Mouse (Mus musculus): ENCODE measurements at regions not wholly inside any gene's neighbourhood (a gene's known extent, or its start where the extent isn't known, plus 50 kb on each side); places are given as distances from the start of the nearest gene placed in this dataset.

GRCm38 (mm10) chr17:45871666-45872653, 138.3 kb upstream of the 1600014C23Rik start:
- peak; percentile 10; the same call in 1 of the 2 replicates for ATAC-seq (ENCODE audit: low FRiP score, low read depth)
- peaks cover 45% of the 10 kb centered on the region for H3K4me1 ChIP-seq
- H3K36me3 ChIP-seq: no peaks in the 10 kb centered on the region
- no peak overlapping the region for H3K9ac ChIP-seq (replicated peaks)
- H3K4me3 ChIP-seq: no peak overlapping the region
- 41% methylated on average over 22 of the region's 22 CpGs for WGBS
- no peaks in the 10 kb centered on the region for H3K9me3 ChIP-seq
- H3K27ac ChIP-seq (replicated peaks): peak overlapping the region; percentile 70
- H3K27me3 ChIP-seq: peaks cover 19% of the 10 kb centered on the region
- peak overlapping the region; percentile 27 for H3K4me2 ChIP-seq (replicated peaks)

GRCm38 (mm10) chr17:45871067-45871466, 137.4 kb upstream of the 1600014C23Rik start:
- no peak for ATAC-seq (ENCODE audit: low FRiP score, low read depth)
- H3K36me3 ChIP-seq: no peaks in the 10 kb centered on the region
- peaks cover 15% of the 10 kb centered on the region for H3K27me3 ChIP-seq
- 89% methylated on average over 9 of the region's 9 CpGs for WGBS
- H3K27ac ChIP-seq (replicated peaks): no peak overlapping the region
- H3K4me3 ChIP-seq: no peak overlapping the region
- no peaks in the 10 kb centered on the region for H3K9me3 ChIP-seq
- H3K4me2 ChIP-seq (replicated peaks): no peak overlapping the region
- H3K4me1 ChIP-seq: peaks cover 50% of the 10 kb centered on the region
- no peak overlapping the region for H3K9ac ChIP-seq (replicated peaks)

DNA sequence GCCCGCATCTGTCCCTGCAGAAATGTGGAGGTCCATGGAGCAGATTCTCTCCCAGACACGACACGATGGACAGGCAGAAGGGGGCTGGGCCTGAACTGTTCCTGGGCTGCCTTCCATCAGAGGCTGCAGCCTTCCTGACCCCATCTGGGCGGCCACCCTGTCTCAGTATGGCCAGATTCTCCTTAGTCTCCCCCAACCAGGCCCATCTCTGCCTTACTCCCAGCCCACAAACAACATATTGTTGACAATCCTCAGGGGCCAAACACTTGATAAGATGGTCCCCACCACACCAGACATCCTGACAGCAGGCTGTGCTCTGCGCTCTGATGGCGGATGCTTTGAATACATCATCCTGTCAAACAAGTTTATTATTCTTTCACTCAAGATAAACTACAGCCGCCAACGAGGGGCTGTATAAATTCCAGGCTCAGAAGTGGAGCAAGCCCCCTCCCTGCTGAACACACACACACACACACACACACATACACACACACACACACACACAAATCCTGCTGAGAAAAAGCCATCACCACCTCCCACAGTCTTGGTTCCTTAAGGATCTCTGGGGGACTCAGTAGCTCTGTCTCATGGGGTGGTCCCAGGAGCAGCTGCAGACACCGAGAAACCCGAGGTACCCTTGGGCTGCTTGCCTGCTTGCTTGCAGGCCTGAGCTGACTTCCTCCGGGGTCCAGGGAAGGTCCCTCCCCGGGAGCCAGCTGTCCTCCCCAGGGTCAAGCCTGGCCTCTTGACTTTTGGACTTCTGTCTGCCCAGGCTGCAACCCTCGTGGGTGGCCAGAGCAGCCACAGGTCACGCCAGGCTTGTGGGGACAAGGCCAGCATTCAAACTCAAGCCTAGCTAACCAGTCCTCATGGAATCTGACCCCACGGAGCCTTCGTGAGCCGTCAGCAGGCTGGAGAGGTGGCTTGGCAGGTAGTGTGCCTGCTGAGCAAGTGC, 135.6 kb upstream of the 1600014C23Rik start:
- H3K36me3 ChIP-seq: no peaks in the 10 kb centered on the region
- H3K4me1 ChIP-seq: peaks cover 51% of the 10 kb centered on the region
- ATAC-seq (ENCODE audit: low FRiP score, low read depth): no peak
- H3K4me3 ChIP-seq: no peak overlapping the region
- H3K27ac ChIP-seq (replicated peaks): no peak overlapping the region
- H3K4me2 ChIP-seq (replicated peaks): no peak overlapping the region
- no peaks in the 10 kb centered on the region for H3K9me3 ChIP-seq
- H3K27me3 ChIP-seq: peaks cover 15% of the 10 kb centered on the region
- H3K9ac ChIP-seq (replicated peaks): no peak overlapping the region
- WGBS: 60% methylated on average over 17 of the region's 17 CpGs

- no peaks in the 10 kb centered on the region for H3K36me3 ChIP-seq
- no peak overlapping the region for H3K9ac ChIP-seq (replicated peaks)
- peaks cover 45% of the 10 kb centered on the region for H3K4me1 ChIP-seq
Measured at GRCm38 (mm10) chr17:45868539-45868938, 134.9 kb upstream of the 1600014C23Rik start.

DNA sequence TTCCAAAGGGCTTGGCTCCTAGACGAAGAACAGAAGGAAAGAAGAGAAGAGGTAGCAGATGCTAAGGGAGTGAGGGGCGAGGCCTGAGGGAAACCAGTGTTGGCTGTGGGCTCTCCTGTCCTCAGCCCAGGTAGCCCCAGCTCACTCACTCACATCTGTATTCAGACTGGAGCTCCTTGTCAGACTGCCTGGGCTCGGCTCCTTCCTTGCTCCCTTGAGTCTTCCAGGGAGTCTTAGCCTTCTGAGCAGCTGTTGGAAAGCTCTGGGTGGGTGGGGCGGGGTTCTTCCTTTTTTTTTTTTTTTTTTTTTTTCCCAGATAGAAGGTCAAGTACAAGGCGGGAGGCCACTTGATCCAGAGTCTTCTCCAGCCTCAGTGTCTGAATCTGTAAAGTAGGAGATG, 134.1 kb upstream of the 1600014C23Rik start:
- WGBS: 83% methylated on average over 5 of the region's 5 CpGs
- Histone ChIP-seq H3K27me3 (peaks cover 15% of the 10 kb centered on the region), H3K27ac (replicated peaks) (no peak overlapping the region), H3K4me3 (no peak overlapping the region), H3K36me3 (no peaks in the 10 kb centered on the region), H3K4me1 (peaks cover 37% of the 10 kb centered on the region), H3K4me2 (replicated peaks) (no peak overlapping the region), H3K9ac (replicated peaks) (no peak overlapping the region), H3K9me3 (no peaks in the 10 kb centered on the region)
- ATAC-seq (ENCODE audit: low FRiP score, low read depth): no peak

More at GRCm38 (mm10) chr17:45868539-45868938, 134.9 kb upstream of the 1600014C23Rik start:
- WGBS: 94% methylated on average over 4 of the region's 4 CpGs
- ATAC-seq (ENCODE audit: low FRiP score, low read depth): no peak
- H3K9me3 ChIP-seq: no peaks in the 10 kb centered on the region
- peaks cover 15% of the 10 kb centered on the region for H3K27me3 ChIP-seq
- no peak overlapping the region for H3K27ac ChIP-seq (replicated peaks)
- H3K4me2 ChIP-seq (replicated peaks): no peak overlapping the region
- H3K4me3 ChIP-seq: no peak overlapping the region

GRCm38 (mm10) chr17:45866876-45867652, 133.4 kb upstream of the 1600014C23Rik start:
- WGBS: 77% methylated on average over 15 of the region's 15 CpGs

GRCm38 (mm10) chr17:45866346-45866745, 132.7 kb upstream of the 1600014C23Rik start:
- H3K27me3 ChIP-seq: peaks cover 4% of the 10 kb centered on the region
- H3K4me2 ChIP-seq (replicated peaks): no peak overlapping the region
- no peaks in the 10 kb centered on the region for H3K36me3 ChIP-seq
- ATAC-seq (ENCODE audit: low FRiP score, low read depth): no peak
- no peak overlapping the region for H3K4me3 ChIP-seq
- no peak overlapping the region; the same call in 1 of the 2 replicates for H3K27ac ChIP-seq (replicated peaks)
- H3K4me1 ChIP-seq: peaks cover 24% of the 10 kb centered on the region
- 22% methylated on average over 10 of the region's 10 CpGs for WGBS
- H3K9ac ChIP-seq (replicated peaks): no peak overlapping the region
- H3K9me3 ChIP-seq: no peaks in the 10 kb centered on the region

More at GRCm38 (mm10) chr17:45866876-45867652, 133.4 kb upstream of the 1600014C23Rik start:
- H3K27me3 ChIP-seq: peaks cover 10% of the 10 kb centered on the region
- no peak overlapping the region for H3K4me3 ChIP-seq
- no peaks in the 10 kb centered on the region for H3K9me3 ChIP-seq
- ATAC-seq (ENCODE audit: low FRiP score, low read depth): no peak
- H3K4me2 ChIP-seq (replicated peaks): no peak overlapping the region
- H3K9ac ChIP-seq (replicated peaks): no peak overlapping the region
- H3K36me3 ChIP-seq: no peaks in the 10 kb centered on the region
- peaks cover 31% of the 10 kb centered on the region for H3K4me1 ChIP-seq
- H3K27ac ChIP-seq (replicated peaks): no peak overlapping the region

DNA sequence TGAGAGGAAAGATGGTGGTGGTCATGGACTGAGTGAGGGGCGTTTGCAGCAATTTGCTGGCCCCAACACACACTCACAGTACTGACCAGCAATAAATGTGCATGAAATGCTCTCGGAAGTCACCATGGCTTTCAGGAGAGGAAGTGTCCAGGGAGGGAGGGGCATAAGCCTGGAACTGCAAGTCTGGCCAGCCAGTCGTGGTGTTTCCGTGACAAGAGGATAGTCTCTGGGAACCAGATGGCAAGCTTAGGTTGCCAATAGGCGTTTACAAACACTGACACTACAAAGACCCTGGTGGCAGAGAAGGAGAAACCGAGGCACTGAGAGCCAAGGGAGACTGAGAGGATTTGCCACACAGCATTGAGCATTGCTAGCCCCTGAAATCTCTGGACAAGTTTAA, 132.3 kb upstream of the 1600014C23Rik start:
- H3K4me2 ChIP-seq (replicated peaks): no peak overlapping the region
- no peak overlapping the region for H3K9ac ChIP-seq (replicated peaks)
- no peak for ATAC-seq (ENCODE audit: low FRiP score, low read depth)
- H3K27me3 ChIP-seq: no peaks in the 10 kb centered on the region; the same call in none of the 2 replicates
- no peak overlapping the region for H3K4me3 ChIP-seq
- H3K27ac ChIP-seq (replicated peaks): no peak overlapping the region; the same call in 1 of the 2 replicates
- WGBS: 80% methylated on average over 6 of the region's 6 CpGs
- H3K9me3 ChIP-seq: no peaks in the 10 kb centered on the region
- no peaks in the 10 kb centered on the region for H3K36me3 ChIP-seq
- peaks cover 20% of the 10 kb centered on the region; the same call in 1 of the 2 replicates for H3K4me1 ChIP-seq

GRCm38 (mm10) chr17:45863471-45864205, 130.0 kb upstream of the 1600014C23Rik start:
- no peaks in the 10 kb centered on the region for H3K36me3 ChIP-seq
- WGBS: 67% methylated on average over 10 of the region's 10 CpGs
- H3K4me3 ChIP-seq: no peak overlapping the region
- no peaks in the 10 kb centered on the region; the same call in 1 of the 2 replicates for H3K27me3 ChIP-seq
- H3K9me3 ChIP-seq: peaks cover 4% of the 10 kb centered on the region; the same call in 1 of the 2 replicates
- no peak for ATAC-seq (ENCODE audit: low FRiP score, low read depth)
- no peak overlapping the region for H3K9ac ChIP-seq (replicated peaks)
- H3K27ac ChIP-seq (replicated peaks): no peak overlapping the region
- H3K4me1 ChIP-seq: peaks cover 17% of the 10 kb centered on the region; the same call in 1 of the 2 replicates
- H3K4me2 ChIP-seq (replicated peaks): no peak overlapping the region

- WGBS: 66% methylated on average over 3 of the region's 3 CpGs
Measured at GRCm38 (mm10) chr17:45863031-45863430, 129.4 kb upstream of the 1600014C23Rik start.

More at GRCm38 (mm10) chr17:45863031-45863430, 129.4 kb upstream of the 1600014C23Rik start:
- Histone ChIP-seq H3K27me3 (no peaks in the 10 kb centered on the region; the same call in 1 of the 2 replicates), H3K4me3 (no peak overlapping the region), H3K9ac (replicated peaks) (no peak overlapping the region), H3K4me2 (replicated peaks) (no peak overlapping the region), H3K4me1 (peaks cover 17% of the 10 kb centered on the region; the same call in 1 of the 2 replicates), H3K36me3 (no peaks in the 10 kb centered on the region), H3K27ac (replicated peaks) (no peak overlapping the region), H3K9me3 (peaks cover 4% of the 10 kb centered on the region; the same call in 1 of the 2 replicates)
- ATAC-seq (ENCODE audit: low FRiP score, low read depth): no peak
